Mouse (Mus musculus) CD8-positive naive resting alpha-beta T cell, adult 2 months (primary cell): Measurements from ENCODE around the gene Gm20458.

Source experiments
- DNase-seq, 2 experiments: peaks; one replicate each; pipeline ENCODE4 v3.0.0; 2022; ENCODE audit warnings: low read depth in 2 of 2, low spot score in 2 of 2

Gm20458 gene

DNA sequence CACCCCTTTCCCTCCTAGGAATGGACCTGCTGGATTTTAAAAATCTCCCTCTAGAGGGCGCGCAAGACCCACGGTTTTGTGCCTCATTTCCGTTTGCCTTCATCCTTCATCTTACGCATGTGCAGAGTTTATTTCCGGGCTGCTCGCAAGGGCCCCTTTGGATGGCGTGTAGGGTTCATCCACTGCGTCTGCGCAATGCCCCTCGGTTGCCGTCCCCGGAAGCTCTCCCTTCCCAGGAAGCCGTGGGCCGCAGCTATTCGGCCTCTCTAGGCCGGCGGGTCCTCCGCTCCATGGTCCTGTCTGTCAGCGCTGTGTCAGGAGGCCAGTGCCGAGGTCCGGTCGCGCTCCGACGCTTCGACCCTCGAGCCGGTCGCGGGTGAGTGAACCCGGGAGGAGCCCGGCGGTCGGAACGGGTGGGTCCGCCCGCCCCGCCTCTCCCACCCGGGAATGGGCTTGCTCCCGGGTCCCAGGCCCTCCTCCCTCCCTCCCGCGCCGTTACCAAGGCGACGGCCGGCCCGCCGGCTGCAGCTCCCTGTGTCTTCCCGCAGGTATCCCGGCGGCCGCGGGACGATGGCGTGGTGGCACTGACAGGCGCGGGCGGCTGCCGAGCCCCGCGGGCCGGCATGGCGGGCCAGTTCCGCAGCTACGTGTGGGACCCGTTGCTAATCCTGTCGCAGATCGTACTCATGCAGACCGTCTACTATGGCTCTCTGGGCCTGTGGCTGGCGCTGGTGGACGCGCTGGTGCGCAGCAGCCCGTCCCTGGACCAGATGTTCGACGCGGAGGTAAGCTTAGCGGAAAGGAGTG is at the start of gene Gm20458:
Gm20458 (plus strand) TSS at position 223 of the 807 bp plus-strand sequence.
- DNase-seq = peak; percentile 92 to 93

DNA sequence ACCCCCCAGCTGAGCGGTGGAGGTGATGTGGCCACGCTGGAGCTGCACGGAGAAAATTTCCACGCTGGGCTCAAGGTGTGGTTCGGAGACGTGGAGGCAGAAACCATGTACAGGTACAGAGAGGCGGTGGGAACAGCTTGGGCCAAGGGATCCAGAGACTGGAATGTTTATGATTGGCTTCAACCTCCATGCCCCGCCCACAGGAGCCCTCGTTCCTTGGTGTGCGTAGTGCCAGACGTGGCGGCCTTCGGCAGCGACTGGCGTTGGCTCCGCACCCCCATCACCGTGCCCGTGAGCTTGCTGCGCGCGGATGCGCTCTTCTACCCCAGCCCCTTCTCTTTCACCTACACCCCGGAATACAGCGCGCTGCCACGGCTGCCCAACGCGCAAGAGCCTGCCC is 46.6 kb upstream of the Gm20458 start:
- DNase-seq = no peak

DNA sequence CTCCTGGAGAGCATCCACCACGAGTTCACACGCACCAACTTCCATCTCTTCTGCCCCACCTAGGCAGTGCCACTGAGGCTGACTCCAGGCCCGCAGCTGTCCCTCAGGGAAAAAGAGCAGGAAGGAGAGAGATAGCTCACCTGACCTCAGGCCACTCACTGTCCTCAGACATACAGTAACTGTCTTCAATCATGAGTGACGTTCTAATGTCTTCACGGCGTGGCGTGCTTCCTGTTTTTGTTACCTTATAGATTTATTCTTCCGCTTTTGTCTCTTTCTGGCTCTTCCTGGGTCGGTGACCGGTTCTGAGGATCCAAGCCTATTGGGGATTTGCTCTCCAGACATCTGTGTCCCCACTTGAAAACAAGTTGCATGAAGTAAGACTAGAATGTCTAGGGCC is 46.2 kb upstream of the Gm20458 start:
- no peak for DNase-seq

DNA sequence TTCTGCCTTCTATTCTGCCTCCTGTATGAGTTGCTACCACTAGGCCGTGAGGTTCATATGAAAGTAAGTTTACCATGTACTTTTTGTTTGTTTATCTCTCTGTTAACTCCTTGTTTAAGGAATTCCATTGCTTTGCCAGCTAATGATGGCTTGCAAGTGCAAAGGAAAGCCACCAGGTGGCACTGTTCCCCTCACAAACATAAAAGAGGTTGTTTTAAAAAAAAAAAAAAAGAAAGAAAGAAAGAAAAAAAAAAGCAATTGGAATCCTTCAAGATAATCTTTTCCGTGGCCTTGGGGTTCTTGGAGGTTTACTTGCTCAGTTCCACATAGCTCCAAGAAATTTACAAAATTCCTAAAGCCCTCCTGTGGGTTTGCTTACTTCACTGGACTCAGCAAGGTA is 43.6 kb upstream of the Gm20458 start:
- peak in 1 of 2 experiments; percentile 33 for DNase-seq

DNA sequence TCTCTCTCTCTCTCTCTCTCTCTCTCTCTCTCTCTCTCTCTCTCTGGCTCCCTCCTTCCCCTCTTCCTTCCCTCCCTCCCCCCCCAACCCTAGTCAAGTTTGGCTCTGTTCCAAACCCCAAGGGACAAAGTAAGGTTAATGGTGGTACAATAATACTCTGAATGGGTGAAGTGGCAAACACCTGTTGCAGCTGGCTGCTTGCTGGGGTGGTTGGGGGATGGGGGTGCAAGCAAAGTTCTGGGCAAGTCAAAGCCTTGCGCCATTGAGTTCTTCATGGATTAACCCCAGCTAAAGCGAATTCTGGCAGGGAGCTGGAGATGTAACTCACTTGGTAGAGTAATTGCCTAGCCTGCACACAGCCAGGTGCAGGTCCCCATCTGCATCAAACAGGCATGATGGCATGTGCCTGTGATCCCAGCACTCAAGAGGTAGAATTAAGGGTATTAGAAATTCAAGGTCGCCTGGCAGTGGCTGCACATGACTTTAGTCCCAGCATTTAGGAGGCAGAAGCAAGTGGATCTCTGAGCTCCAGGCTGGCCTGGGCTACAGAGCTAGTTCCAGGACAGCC is 42.4 kb upstream of the Gm20458 start:
- no peak for DNase-seq

DNA sequence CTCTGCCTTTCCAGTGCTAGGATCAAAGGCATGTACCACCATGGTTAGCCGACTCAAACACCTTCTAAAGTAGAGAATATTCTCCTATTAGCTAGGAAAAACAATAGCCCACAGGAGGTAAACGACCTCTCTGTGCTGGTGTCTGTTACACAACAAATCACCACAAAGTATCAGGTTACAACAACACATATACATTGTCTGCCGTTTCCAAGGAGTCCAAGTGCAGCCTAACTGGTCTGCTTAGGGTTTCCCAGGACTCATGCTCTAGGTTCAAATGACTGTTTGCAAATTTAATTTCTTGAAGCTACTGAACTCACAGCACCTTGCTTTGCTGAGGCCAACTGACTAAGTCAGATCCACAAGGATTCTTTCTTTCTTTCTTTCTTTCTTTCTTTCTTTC is 41.3 kb upstream of the Gm20458 start:
- no peak for DNase-seq

DNA sequence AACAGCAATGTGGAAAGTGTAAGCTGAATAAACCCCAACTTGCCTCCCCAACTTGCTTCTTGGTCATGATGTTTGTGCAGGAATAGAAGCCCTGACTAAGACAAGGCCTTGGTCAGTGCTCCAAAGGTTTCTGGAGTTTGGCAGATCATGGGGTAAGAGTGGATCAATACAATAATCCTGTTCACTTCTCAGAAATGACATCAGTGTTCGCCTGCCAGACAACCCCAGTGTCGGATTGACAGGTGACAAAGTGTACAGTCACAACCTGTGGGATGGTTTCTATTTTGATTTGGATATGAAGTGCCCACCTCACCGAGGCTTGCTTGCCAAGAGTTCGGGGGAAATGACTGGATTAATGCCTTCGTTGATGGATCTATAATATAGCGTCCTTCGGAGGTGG is 39.5 kb upstream of the Gm20458 start:
- no peak for DNase-seq

DNA sequence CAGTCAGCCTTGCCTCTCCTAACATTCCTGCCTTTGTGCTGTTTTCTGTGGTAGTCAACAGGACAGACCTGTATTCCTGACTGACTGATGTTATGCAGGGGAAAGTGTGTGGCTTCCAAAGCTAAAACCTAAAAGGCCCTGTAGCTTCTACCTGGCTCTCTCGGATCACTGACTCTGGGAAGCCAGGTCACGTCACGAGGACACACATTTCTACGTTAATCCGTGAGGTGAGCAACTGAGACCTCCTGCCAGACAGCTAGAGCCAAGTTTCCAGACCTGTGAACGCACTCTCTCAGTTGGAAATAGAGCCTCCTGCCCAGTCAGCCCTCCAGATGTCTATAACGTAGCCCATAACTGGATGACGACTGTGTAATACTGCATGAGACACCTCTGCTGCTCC is 38.8 kb upstream of the Gm20458 start:
- no peak for DNase-seq

DNA sequence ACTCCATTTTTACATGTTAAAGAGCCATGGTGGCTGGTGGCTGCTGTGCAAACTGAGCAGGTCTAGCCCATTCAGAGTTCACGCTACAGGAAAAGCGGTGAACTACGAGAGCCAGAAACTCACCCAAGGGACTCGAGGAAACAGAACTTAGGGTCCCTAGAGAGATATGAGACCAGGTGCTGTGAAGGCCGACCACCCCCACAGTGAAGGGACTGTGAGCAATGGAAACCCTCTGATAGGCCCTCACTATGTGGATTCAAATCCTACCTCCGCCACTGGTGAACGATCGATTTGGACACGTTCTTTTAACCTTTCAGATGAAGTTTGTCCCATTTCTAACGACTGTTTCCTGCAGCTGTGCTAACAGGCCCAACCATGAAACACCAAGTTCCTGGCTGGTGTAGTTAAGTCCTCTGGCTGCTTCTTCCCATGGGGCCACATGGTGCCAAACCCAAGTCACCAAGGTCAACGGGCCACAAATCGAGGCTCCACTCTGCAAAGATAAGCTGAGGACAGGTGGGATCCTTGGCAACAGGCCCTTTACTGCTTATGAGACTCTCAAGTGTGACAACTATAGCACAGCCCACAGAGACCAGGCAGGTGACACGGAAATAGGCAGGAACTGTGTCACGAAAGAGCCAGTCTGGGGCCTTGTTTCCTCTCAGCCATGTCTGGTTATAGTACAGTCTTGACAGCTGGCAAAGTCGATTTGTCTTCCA is 37.9 kb upstream of the Gm20458 start:
- DNase-seq = no peak

DNA sequence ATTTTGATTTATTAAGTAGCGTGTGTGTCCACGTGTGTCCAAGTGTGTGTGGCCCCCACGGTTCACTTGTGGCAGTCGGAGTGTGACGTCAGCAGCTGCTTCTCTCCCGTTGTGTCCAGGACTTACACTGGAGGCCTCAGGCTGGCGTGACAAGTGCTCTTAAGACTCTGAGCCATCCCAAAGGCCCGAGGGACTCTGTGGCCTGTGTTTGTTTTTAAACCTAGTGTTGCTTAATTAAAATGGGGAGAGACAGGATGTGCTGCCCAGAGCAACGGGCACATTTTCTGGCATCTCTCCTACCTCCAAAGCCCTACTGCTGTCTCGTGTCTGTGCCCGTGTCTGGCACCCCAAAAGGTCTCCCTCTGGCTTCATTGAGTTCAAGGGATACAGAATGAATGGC is 37.3 kb upstream of the Gm20458 start:
- DNase-seq = no peak

DNA sequence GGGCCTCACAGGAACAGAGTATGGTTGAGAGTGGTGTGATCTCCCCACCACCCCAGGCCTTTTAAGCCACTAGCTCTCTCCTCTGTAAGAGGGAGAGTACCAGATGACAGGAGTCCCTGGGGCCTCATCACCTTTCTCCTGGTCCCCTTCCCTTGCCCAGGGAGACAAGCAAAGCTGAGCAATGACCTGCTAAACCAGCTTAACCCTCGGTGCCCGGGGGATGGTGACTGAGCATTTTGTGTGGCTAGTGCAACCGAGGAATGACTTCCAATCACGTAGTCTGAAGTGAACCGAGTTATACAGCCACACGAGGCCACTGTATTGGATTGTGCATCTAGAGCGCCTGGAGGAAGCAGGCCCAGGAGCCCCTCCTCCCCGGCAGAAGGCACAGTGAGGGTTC is 36.4 kb upstream of the Gm20458 start:
- DNase-seq = no peak

DNA sequence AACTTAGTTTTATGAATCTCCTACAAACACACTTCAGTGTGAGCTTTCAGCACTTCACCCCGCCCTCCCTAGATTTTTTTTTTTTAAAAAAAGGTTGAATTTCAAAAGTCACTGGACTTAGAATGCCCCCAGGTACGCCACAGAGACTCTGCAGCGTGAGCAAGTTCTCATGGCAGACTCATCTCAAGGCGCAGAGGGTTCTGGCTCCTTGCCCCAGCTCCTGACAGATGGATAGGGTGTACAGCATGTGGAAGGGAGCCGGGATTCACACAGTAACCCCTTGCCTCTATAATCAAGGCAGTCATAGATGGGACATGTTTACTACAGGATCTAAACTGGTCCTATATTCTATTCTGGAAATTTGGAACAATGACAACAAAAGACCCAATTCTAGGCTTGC is 35.4 kb upstream of the Gm20458 start:
- no peak for DNase-seq

DNA sequence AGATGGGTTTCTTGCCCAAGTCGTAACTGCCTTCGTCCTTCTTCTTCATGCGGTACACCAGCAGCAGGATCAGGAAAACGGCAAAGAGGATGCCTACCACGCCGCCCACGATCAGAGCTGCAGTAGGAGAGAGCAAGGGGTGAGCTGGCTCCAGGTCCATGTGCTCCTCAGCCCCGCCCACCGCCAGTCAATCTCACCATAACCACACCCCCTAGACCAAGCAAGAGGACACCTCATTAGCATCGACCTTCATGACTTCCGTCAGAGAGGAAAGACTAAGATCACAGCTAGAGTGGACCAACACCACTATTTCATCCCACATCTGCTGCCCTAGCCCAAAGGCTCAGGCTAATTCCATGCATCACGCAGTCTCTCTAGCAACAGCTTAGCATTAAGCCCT is 34.6 kb upstream of the Gm20458 start:
- no peak for DNase-seq

DNA sequence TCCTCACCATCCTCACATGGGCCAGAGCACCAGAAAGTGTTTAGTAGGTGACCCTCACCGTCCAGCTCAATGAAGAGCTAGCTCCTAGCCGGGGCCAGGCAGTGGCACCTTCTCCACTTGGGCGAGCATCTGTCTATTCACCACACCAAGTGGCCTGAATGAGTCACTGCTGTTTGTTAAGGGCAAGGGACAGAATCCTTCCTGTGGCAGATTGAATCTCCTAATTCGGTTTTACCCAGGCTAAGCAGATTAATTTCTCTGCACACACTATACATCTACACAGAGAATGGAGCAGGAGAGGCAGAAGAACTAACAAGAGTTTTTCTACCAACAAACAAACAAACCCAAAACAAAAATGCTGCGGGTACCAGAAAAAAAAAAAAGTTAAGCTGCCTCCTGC is 33.8 kb upstream of the Gm20458 start:
- DNase-seq = no peak

DNA sequence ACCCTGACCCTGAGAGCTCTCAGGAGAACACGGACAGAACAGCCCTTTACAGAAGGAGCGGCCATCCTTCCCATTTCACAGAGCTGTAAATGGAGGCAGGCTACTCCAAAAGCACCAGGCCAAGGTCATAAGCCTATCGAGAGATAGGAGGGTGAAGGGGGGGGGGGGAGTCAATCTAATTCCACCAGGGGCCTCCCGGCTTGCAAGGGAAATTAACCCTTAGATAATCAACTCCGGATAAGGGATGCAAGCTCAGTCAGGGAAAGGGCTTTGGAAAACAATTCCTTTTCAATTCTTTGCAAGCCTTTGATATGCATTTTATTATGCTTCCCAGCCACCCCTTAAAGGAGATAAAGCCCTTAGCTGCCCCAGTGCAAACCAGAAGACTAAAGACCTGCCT is 32.3 kb upstream of the Gm20458 start:
- DNase-seq = no peak

DNA sequence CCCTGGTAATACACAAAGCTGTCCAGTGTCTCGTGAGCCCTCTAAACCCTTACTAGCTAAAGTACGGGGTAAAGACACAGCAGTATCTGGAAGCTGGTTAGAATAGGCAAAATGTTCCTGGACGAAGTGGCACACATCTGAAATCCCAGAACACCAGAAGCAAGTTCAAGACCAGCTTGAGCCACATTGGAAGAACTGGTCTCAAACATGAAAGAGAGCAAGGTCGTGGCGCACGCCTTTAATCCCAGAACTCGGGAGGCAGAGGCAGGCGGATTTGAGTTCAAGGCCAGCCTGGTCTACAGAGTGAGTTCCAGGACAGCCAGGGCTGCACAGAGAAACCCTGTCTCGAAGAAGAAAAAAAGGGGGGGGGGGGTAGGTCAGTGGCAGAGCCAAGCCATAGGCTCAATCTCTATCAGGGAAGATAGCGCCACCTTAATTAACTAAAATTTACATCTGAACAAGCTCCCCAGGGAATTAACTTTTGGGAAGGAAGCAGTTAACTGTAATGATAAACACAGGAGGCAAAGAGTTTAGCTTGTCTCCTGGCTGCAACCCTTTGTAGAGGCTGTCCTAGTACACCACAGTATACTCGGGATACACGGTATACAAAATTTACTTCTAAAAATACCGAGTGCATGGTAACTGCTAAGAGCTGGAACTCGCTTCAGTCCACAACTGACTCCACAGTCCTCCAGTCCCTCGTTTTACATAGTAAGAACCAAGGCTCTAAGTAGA is 30.7 kb upstream of the Gm20458 start:
- no peak for DNase-seq

DNA sequence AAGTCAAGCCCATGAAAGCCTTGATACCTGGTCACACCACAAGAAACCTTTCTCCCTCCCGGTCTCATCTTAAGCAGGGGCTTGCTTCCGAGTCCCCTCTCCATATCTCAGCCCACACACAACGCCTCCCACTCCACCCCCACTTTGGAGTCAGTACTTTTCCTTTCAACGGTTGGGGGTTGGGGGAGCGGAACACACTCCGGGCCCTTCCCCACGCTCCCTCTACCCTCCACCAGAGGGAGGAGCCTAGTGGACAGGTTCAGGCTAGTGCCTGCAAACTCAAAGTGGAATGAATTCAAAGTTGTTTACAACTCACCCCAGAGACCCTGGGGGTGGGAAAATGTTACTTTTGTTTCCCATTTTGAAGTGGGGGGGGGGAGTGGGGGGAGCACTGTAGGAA is 30.1 kb upstream of the Gm20458 start:
- DNase-seq = no peak

DNA sequence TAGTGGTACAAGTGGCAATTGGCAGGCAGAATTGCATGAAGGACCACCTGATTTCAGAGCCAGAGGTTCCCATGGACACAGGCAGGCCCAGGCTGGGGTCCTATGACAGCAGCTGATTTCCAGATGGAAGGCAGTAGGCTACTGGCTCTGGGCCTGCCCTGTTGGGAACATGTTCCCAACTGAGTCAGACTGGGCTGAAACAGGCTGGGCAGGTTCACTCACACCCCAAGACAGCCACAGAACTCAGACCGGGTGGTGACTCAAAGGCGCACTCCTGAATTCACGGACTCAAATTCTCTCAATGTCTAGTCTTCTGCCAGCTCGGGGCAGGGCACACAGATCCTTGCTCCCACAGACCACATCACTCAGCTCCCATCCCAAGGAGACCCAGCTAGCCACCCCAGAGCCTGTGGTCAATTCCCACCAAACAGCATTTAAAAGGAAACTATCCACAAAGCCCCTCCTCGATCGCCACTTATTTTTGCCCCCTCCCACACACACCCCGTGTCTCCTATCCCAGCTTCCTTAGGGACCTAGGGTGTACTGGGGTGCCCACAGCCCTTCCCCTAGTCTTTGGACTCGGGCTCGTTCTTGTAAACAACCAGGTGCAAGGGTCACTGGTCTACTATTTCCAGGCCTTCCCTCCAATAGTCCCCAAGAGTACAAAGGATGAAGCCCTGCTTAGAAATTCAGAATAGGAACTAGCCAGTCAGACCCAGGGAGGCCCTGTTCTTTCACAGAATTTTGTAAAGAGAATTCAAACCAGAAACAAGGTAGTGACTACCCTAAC is 28.9 kb upstream of the Gm20458 start:
- DNase-seq = no peak

DNA sequence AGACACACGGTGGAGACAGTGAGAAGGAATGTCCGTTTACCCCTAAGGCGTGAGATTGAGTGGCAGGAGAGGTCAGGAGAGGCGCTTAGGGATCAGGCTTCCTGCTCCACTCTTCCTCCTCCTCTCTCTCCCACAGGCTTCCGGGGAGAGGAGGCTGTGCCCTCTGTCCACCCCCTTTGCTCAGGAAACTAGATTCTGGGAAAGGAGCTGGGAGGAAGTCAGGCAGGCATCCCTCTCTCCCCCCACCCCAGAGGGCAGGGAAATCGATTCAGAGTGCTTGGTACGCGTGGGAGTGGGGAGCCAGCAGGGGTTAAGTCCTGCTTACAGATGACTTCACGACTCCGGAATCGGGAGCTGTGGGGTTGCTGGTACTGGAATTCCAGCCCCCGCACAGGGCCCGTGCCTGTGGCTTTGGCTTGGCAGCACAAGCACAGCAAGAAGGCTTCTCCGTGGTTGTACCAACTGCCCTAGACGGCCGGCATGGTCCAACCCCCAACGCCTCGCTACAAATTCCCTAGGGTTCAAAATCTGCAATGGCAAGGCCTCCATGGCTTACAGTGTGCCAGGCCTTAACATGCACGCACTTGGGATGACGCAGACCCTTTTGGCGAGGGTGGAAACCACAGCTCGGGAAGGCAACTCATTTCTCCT is 28.1 kb upstream of the Gm20458 start:
- DNase-seq = no peak

DNA sequence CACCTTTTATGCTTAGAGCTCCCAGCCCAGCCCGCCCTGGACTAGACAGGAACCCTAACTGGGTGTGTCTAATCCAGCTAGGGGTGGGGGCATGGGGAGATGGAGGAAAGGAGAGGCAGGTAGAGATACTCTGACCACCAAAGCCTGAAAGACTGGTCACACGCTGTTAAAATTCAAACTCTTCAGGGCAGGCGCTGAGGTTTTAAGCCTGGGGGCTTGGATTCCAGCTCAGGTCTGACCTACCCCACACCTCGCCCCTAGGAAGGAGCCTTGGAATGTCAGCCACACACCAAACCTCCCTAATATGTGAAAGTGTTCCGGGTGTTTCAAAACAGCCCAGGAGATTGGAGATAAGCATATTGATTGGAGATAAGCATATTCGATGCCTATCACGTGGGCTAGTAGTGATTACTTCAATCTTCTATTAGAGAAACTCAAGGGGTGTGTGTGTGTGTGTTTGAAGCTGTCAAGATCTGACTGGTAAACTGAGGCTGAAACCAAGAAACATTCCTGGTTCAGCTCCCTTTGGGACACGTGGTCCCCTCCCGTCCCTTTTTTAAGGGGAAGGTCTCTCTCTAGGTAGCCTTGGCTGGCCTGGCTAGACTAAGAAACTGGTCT is 27.4 kb upstream of the Gm20458 start:
- no peak for DNase-seq
